8 mouse cellular contexts compared by ENCODE assay signal in genomic region chr7:28865481-28866300, GRCm38 (mm10). TPM values are rescaled to one million over a fixed set of nuclear protein-coding genes. Genes with fewer than 3 reads are reported as not detected.
DNase-seq lines count a peak whose midpoint lies in the region; ATAC-seq and TF ChIP-seq lines count a peak whose summit lies in the region.

No protein-coding gene starts in this region.

- H3K4me1 ChIP-seq in bone marrow macrophage, adult 2 months (ENCODE audit: control insufficient read depth, insufficient read depth, low read length): peaks cover 17% of the 10 kb centered on the region
- peaks cover 8% of the 10 kb centered on the region; the same call in 1 of the 2 replicates for H3K4me1 ChIP-seq in lung, embryonic 14.5 days (ENCODE audit: insufficient read depth)
- H3K4me1 ChIP-seq in neural tube, embryonic 15.5 days: peaks cover 22% of the 10 kb centered on the region
- peaks cover 37% of the 10 kb centered on the region for H3K4me1 ChIP-seq in thymus, adult 2 months (replicated peaks; ENCODE audit: control insufficient read depth, insufficient read depth, low read length)

- no peaks in the 10 kb centered on the region for H3K36me3 ChIP-seq in lung, embryonic 14.5 days (ENCODE audit: insufficient read depth)
- H3K36me3 ChIP-seq in neural tube, embryonic 15.5 days: no peaks in the 10 kb centered on the region
- no peaks in the 10 kb centered on the region for H3K36me3 ChIP-seq in thymus, adult 2 months (ENCODE audit: control insufficient read depth, insufficient read depth, low read length)

- no peak for TF ChIP-seq CTCF in bone marrow macrophage, adult 2 months (IDR thresholded peaks at IDR 0.05; ENCODE audit: low read depth, low read length)
- peak; percentile 43; the same call in 1 of the 2 replicates for TF ChIP-seq CTCF in lung, embryonic 14.5 days (IDR thresholded peaks at IDR 0.05; ENCODE audit: low read depth)
- peak; percentile 72; the same call in 1 of the 2 replicates for TF ChIP-seq CTCF in thymus, adult 2 months (IDR thresholded peaks at IDR 0.05; ENCODE audit: borderline replicate concordance, control insufficient read depth, extremely low read depth, insufficient read depth, low read length, poor library complexity)

- peak overlapping the region; percentile 56 for H3K4me2 ChIP-seq in lung, embryonic 14.5 days
- H3K4me2 ChIP-seq in neural tube, embryonic 15.5 days: peak overlapping the region; percentile 56

- H3K27ac ChIP-seq in bone marrow macrophage, adult 2 months (ENCODE audit: insufficient read depth, low read depth, low read length): no peak overlapping the region
- no peak overlapping the region for H3K27ac ChIP-seq in lung, embryonic 14.5 days (ENCODE audit: low read depth)
- no peak overlapping the region for H3K27ac ChIP-seq in neural tube, embryonic 15.5 days (replicated peaks)
- peak overlapping the region; percentile 89 for H3K27ac ChIP-seq in thymus, adult 2 months (ENCODE audit: control insufficient read depth, insufficient read depth, low read length)

- no peak for TF ChIP-seq POLR2A in bone marrow macrophage, adult 2 months (IDR thresholded peaks at IDR 0.05; ENCODE audit: borderline replicate concordance, low read depth, low read length)
- TF ChIP-seq POLR2A in thymus, adult 2 months (IDR thresholded peaks at IDR 0.05; ENCODE audit: control insufficient read depth, extremely low read depth, insufficient read depth, low read length, poor library complexity): peak; percentile 89

- H3K9ac ChIP-seq in lung, embryonic 14.5 days: 0 out of 2 replicates have a peak overlapping the region, but pooled peaks have one; percentile 31
- peak overlapping the region; percentile 32; the same call in 1 of the 2 replicates for H3K9ac ChIP-seq in neural tube, embryonic 15.5 days (replicated peaks)

- 0 out of 2 replicates have a peak, but pooled peaks cover 5% of the 10 kb centered on the region for H3K9me3 ChIP-seq in lung, embryonic 14.5 days (ENCODE audit: low read depth, low read length)
- H3K9me3 ChIP-seq in neural tube, embryonic 15.5 days (replicated peaks): no peaks in the 10 kb centered on the region

- peak overlapping the region; percentile 23 for H3K4me3 ChIP-seq in bone marrow macrophage, adult 2 months (ENCODE audit: insufficient read depth, low read length)
- H3K4me3 ChIP-seq in lung, embryonic 14.5 days (ENCODE audit: low read depth, low read length): peak overlapping the region; percentile 14; the same call in 1 of the 2 replicates
- H3K4me3 ChIP-seq in neural tube, embryonic 15.5 days (replicated peaks): peak overlapping the region; percentile 29
- H3K4me3 ChIP-seq in thymus, adult 2 months (ENCODE audit: control insufficient read depth, insufficient read depth, low read length): peak overlapping the region; percentile 30

- ATAC-seq in CD4-positive, CD25-positive, alpha-beta regulatory T cell, adult 4 months: peak; percentile 95
- peak; percentile 72 for ATAC-seq in frontal cortex, adult (ENCODE audit: low TSS enrichment)
- ATAC-seq in hematopoietic stem cell, adult 5-6 weeks (replicated peaks in 1 of 2; ENCODE audit: insufficient read depth in 1 of 2, low FRiP score in 2 of 2, low TSS enrichment in 1 of 2, low read depth in 1 of 2, poor library complexity in 2 of 2, severe bottlenecking in 2 of 2): peak; percentile 93
- peak; percentile 63 for ATAC-seq in lung, embryonic 14.5 days (ENCODE audit: insufficient read depth)
- peak; percentile 75 for ATAC-seq in neural tube, embryonic 15.5 days (ENCODE audit: low FRiP score)

- no peaks in the 10 kb centered on the region for H3K27me3 ChIP-seq in lung, embryonic 14.5 days (ENCODE audit: insufficient read depth, low read length)
- no peaks in the 10 kb centered on the region for H3K27me3 ChIP-seq in neural tube, embryonic 15.5 days (replicated peaks)
- H3K27me3 ChIP-seq in thymus, adult 2 months (ENCODE audit: control insufficient read depth, insufficient read depth, low read length): no peaks in the 10 kb centered on the region

- WGBS in lung, embryonic 14.5 days: 35% methylated on average over 33 of the region's 33 CpGs
- WGBS in neural tube, embryonic 15.5 days: 43% methylated on average over 33 of the region's 33 CpGs
- WGBS in thymus, adult 2 months: 18% methylated on average over 33 of the region's 33 CpGs

- peak; percentile 48 for DNase-seq in layer of hippocampus, adult 9-10 months (ENCODE audit: low spot score)
- peak; percentile 84 for DNase-seq in lung, embryonic 14.5 days
- DNase-seq in thymus, adult 2 months: peak; percentile 99

RNA-seq across cellular contexts. Expression of gene Lgals7, which starts 2.0 kb away (rescaled TPM):
- 1 to 10 TPM; 1.1 to 1.6 TPM for polyA plus RNA-seq in CD4-positive, CD25-positive, alpha-beta regulatory T cell, adult 4 months (2017; shearing (Covaris generic))
- not detected in 2 replicates for polyA plus RNA-seq in bone marrow macrophage, adult 2 months (2012; ENCODE audit: insufficient read depth, insufficient read length, missing spikeins)
- total RNA-seq in hematopoietic stem cell, adult 5-6 weeks (2017): not detected in 2 replicates
- 1.0 and 1.7 TPM in 2 replicates for polyA plus RNA-seq in lung, embryonic 14.5 days (2014; fragmentation: Nextera tagmentation; extraction: Ambion mirVana)
- 3.3 and 4.8 TPM in 2 replicates for polyA plus RNA-seq in neural tube, embryonic 15.5 days (2015; fragmentation: Nextera tagmentation; extraction: Ambion mirVana)
- 13.0 and 15.5 TPM in 2 replicates for polyA plus RNA-seq in thymus, adult 2 months (2012; rRNA removed)

RNA-seq across cellular contexts. Expression of gene Capn12, which starts 15.5 kb away (rescaled TPM):
- not detected for polyA plus RNA-seq in CD4-positive, CD25-positive, alpha-beta regulatory T cell, adult 4 months (2017; shearing (Covaris generic))
- polyA plus RNA-seq in bone marrow macrophage, adult 2 months (2012; ENCODE audit: insufficient read depth, insufficient read length, missing spikeins): not detected in 2 replicates
- 0.19 TPM in 1 of 2 replicates, not detected in the other for total RNA-seq in hematopoietic stem cell, adult 5-6 weeks (2017)
- 0.42 and 0.61 TPM in 2 replicates for polyA plus RNA-seq in lung, embryonic 14.5 days (2014; fragmentation: Nextera tagmentation; extraction: Ambion mirVana)
- 0.35 and 0.60 TPM in 2 replicates for polyA plus RNA-seq in neural tube, embryonic 15.5 days (2015; fragmentation: Nextera tagmentation; extraction: Ambion mirVana)
- polyA plus RNA-seq in thymus, adult 2 months (2012; rRNA removed): 0.20 and 1.00 TPM in 2 replicates

RNA-seq across cellular contexts. Expression of gene Lgals4, which starts 32.0 kb away (rescaled TPM):
- 10 to 100 TPM; 28.0 to 57.1 TPM for polyA plus RNA-seq in CD4-positive, CD25-positive, alpha-beta regulatory T cell, adult 4 months (2017; shearing (Covaris generic))
- polyA plus RNA-seq in bone marrow macrophage, adult 2 months (2012; ENCODE audit: insufficient read depth, insufficient read length, missing spikeins): 1.9 and 2.8 TPM in 2 replicates
- total RNA-seq in hematopoietic stem cell, adult 5-6 weeks (2017): 16.7 and 16.8 TPM in 2 replicates
- polyA plus RNA-seq in lung, embryonic 14.5 days (2014; fragmentation: Nextera tagmentation; extraction: Ambion mirVana): 3.2 and 3.7 TPM in 2 replicates
- 5.4 and 85.2 TPM in 2 replicates for polyA plus RNA-seq in neural tube, embryonic 15.5 days (2015; fragmentation: Nextera tagmentation; extraction: Ambion mirVana)
- polyA plus RNA-seq in thymus, adult 2 months (2012; rRNA removed): 23.2 and 29.7 TPM in 2 replicates

RNA-seq across cellular contexts. Expression of gene Ech1, which starts 40.7 kb away (rescaled TPM):
- polyA plus RNA-seq in CD4-positive, CD25-positive, alpha-beta regulatory T cell, adult 4 months (2017; shearing (Covaris generic)): 100 to 1,000 TPM; 198 to 237 TPM
- 85.7 and 96.1 TPM in 2 replicates for polyA plus RNA-seq in bone marrow macrophage, adult 2 months (2012; ENCODE audit: insufficient read depth, insufficient read length, missing spikeins)
- total RNA-seq in hematopoietic stem cell, adult 5-6 weeks (2017): 120 and 123 TPM in 2 replicates
- polyA plus RNA-seq in lung, embryonic 14.5 days (2014; fragmentation: Nextera tagmentation; extraction: Ambion mirVana): 127 and 133 TPM in 2 replicates
- polyA plus RNA-seq in neural tube, embryonic 15.5 days (2015; fragmentation: Nextera tagmentation; extraction: Ambion mirVana): 91.4 and 114 TPM in 2 replicates
- 287 and 359 TPM in 2 replicates for polyA plus RNA-seq in thymus, adult 2 months (2012; rRNA removed)

RNA-seq across cellular contexts. Expression of gene Hnrnpl, which starts 57.4 kb away (rescaled TPM):
- polyA plus RNA-seq in CD4-positive, CD25-positive, alpha-beta regulatory T cell, adult 4 months (2017; shearing (Covaris generic)): 100 to 1,000 TPM; 181 to 326 TPM
- polyA plus RNA-seq in bone marrow macrophage, adult 2 months (2012; ENCODE audit: insufficient read depth, insufficient read length, missing spikeins): 252 and 256 TPM in 2 replicates
- 340 and 427 TPM in 2 replicates for total RNA-seq in hematopoietic stem cell, adult 5-6 weeks (2017)
- 254 and 255 TPM in 2 replicates for polyA plus RNA-seq in lung, embryonic 14.5 days (2014; fragmentation: Nextera tagmentation; extraction: Ambion mirVana)
- 158 and 164 TPM in 2 replicates for polyA plus RNA-seq in neural tube, embryonic 15.5 days (2015; fragmentation: Nextera tagmentation; extraction: Ambion mirVana)
- polyA plus RNA-seq in thymus, adult 2 months (2012; rRNA removed): 562 and 568 TPM in 2 replicates

Comparison
In these comparisons a context has a peak if more than half of its experiments do, and no peak if none do; other contexts are left out.
1. DNase-seq: peak in every context shown above with its lines; median percentile 99 in thymus, adult 2 months; 84 in lung, embryonic 14.5 days; 48 in layer of hippocampus, adult 9-10 months.